ENCODE assay signal across 9 mouse cellular contexts in the genomic region with DNA sequence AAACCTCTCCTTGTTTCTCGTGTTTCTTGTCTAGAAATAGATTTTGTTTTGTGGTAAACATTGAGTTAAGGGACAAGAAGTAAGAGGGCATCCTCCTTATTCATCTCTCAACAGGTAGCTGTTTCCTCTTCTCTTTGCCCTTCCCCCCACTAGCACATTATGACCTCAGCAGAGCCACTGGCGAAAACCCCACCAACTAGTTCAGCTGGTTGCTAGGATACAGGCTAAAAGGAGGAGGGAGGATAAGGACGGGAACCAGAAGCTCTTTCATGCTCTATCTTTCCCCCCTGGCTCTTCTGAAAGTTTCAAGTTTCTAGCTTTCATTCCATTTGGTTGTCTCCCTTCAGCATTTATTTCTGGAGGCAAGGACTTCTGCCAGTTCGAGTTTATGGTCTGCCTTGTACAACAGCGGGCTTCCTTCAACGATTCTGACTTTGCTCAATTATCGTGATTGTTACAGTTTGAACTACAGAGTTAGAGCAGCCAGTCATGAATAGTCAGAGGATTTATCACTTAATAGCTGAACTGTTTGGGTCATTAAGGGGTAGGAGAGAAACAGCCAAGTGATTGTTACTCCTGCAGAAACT.
A peak's percentile ranks its signal among the peaks of the same experiment; 100 is the strongest.
DNase-seq lines count a peak whose midpoint lies in the region; ATAC-seq lines count a peak whose summit lies in the region.
"Had no signal": no experiment of that assay in that cellular context is flagged by ENCODE, and none has a peak within 500 bp of the region (broad histone marks: within the 10 kb centered on the region; RNA-seq: fewer than 3 reads in every experiment).

No protein-coding gene starts in this region.

- H3K9me3 ChIP-seq in kidney, embryonic 14.5 days (ENCODE audit: control insufficient read depth, low read length) = no peaks in the 10 kb centered on the region
- H3K9me3 ChIP-seq in liver, embryonic 11.5 days (ENCODE audit: control insufficient read depth, low read length) = no peaks in the 10 kb centered on the region
- H3K9me3 ChIP-seq: embryonic facial prominence, embryonic 13.5 days had no signal

- H3K4me3 ChIP-seq in kidney, embryonic 14.5 days (ENCODE audit: low read length) = no peak overlapping the region
- no peak overlapping the region for H3K4me3 ChIP-seq in liver, embryonic 11.5 days (ENCODE audit: low read depth, low read length)
- H3K4me3 ChIP-seq: embryonic facial prominence, embryonic 13.5 days had no signal

- no peak overlapping the region for H3K9ac ChIP-seq in kidney, embryonic 14.5 days (ENCODE audit: low read depth, low read length)
- no peak overlapping the region for H3K9ac ChIP-seq in liver, embryonic 11.5 days (ENCODE audit: low read depth, low read length)
- H3K9ac ChIP-seq: embryonic facial prominence, embryonic 13.5 days had no signal

- no peaks in the 10 kb centered on the region for H3K27me3 ChIP-seq in kidney, embryonic 14.5 days (ENCODE audit: control insufficient read depth, insufficient read depth, low read length)
- H3K27me3 ChIP-seq in liver, embryonic 11.5 days (replicated peaks; ENCODE audit: control insufficient read depth, insufficient read depth, low read length) = peaks cover 8% of the 10 kb centered on the region; the same call in 1 of the 2 replicates

- peak; percentile 81; the same call in 1 of the 2 replicates for ATAC-seq in kidney, embryonic 14.5 days (ENCODE audit: low FRiP score, low TSS enrichment)
- ATAC-seq in liver, embryonic 11.5 days (replicated peaks; ENCODE audit: low FRiP score) = no peak

- H3K4me2 ChIP-seq in kidney, embryonic 14.5 days (replicated peaks; ENCODE audit: low read depth, low read length) = no peak overlapping the region
- H3K4me2 ChIP-seq in liver, embryonic 11.5 days = no peak overlapping the region
- H3K4me2 ChIP-seq: embryonic facial prominence, embryonic 13.5 days had no signal

- H3K27ac ChIP-seq in kidney, embryonic 14.5 days (ENCODE audit: low read depth, low read length) = no peak overlapping the region
- H3K27ac ChIP-seq in liver, embryonic 11.5 days (ENCODE audit: low read depth, low read length) = no peak overlapping the region
- H3K27ac ChIP-seq: embryonic facial prominence, embryonic 13.5 days had no signal

- no peaks in the 10 kb centered on the region for H3K36me3 ChIP-seq in kidney, embryonic 14.5 days (ENCODE audit: control insufficient read depth, insufficient read depth, low read length)
- no peaks in the 10 kb centered on the region for H3K36me3 ChIP-seq in liver, embryonic 11.5 days (ENCODE audit: control insufficient read depth, insufficient read depth, low read length)
- H3K36me3 ChIP-seq: embryonic facial prominence, embryonic 13.5 days had no signal

- no peak for DNase-seq in kidney, adult 18-20 months
- DNase-seq in CD4-positive helper T cell, adult 2 months (ENCODE audit: low read depth, low spot score) = peak; percentile 42
- peak; percentile 2 for DNase-seq in NIH3T3 (ENCODE audit: low read depth)
- peak; percentile 2 for DNase-seq in kidney, postnatal 14 days
- DNase-seq in liver, embryonic 11.5 days (ENCODE audit: low spot score) = no peak
- DNase-seq in cerebellum, adult 9-11 months = no peak
- DNase-seq in gastrocnemius, postnatal 25 days = no peak

- H3K4me1 ChIP-seq in kidney, embryonic 14.5 days (ENCODE audit: control insufficient read depth, insufficient read depth, low read length) = no peaks in the 10 kb centered on the region; the same call in 1 of the 2 replicates
- H3K4me1 ChIP-seq in liver, embryonic 11.5 days (replicated peaks; ENCODE audit: control insufficient read depth, insufficient read depth, low read length) = no peaks in the 10 kb centered on the region
- H3K4me1 ChIP-seq: embryonic facial prominence, embryonic 13.5 days had no signal

- 30% methylated on average over 7 of the region's 7 CpGs for WGBS in kidney, embryonic 14.5 days
- 30% methylated on average over 7 of the region's 7 CpGs for WGBS in liver, embryonic 11.5 days

Comparison
In these comparisons a context has a peak if more than half of its experiments do, and no peak if none do; other contexts are left out.
1. DNase-seq: peak in CD4-positive helper T cell, adult 2 months (single experiment), NIH3T3 (single experiment) and kidney, postnatal 14 days (single experiment); none in kidney, adult 18-20 months (single experiment), liver, embryonic 11.5 days (single experiment), cerebellum, adult 9-11 months (single experiment) and gastrocnemius, postnatal 25 days (single experiment).